Mouse (Mus musculus): ENCODE data around the gene Abcb9.

Abcb9 gene

DNA sequence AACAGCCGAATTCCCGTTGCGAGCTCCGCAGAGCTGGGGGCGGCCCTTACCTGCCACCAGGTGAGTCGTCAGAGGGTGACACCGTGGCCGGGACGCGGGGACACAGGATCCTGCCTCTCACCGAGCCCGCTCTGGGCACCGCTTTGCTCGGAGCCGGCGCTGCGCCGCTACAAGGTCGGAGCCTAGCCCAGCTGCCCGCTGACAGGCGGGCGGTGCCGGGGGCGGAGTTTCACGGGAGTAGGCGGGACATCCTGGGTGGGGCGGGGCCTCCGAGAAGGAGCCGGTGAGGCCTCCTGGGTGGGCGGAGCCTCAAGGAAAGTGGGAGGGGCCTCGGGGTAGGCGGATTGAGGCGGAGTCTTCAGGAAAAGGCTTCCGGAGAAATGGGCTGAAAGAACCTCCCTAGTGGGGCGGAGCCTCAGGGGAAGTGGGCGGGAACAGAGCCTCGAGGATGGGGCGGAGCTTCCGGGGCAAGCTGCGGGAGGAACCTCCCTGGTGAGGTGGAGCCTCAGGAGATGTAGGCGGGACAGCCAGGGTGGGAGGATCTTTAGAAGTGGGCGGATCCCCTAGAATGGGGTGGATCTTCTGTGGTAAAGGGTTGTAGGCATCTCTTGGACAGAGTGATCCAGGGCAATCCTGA lies at the start of gene Abcb9:
Gene Abcb9, minus strand, starts transcription at position 203 of the 637 bp plus-strand sequence.
- DNase-seq, result peak; percentile 99

DNA sequence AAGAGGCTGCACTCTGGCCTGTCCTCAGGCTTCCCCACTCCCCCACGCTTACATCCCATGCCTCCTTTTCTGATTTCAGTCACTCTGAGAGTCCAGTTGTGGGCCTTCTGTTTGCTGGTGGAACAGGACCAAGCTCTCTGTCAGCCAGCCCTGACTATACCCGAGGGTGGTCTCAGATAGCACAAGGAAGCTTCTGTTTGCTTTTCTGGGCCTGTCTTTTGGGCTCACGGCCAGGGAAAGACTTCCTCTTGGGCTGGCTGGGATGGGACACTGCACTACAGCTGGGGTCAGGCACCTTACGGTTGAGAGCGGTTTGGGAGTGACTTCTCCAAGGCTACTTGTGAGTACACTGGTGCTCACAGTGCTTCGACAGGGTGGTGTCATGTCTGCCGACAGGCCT lies 42.5 kb upstream of the Abcb9 start:
- DNase-seq, result peak; percentile 45

DNA sequence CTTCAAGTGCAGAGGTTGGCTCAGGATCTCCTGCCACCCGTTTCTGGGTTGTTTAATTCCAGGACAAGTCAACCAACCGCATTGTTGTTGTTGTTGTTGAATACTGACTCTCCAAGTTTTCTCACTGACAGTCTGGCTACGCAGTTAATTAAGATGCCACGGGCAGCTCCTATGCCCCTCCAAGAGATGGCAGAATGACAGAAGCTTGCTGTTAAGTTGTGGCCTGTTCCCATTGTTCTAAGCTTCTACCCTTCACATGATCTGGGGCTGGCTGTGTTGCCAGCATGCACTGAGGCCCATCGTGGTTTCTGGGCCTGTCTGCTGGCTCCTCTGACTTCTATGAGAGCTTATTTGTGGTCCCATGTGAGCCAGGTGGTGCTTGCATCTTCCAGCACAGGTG lies 38.7 kb upstream of the Abcb9 start:
- no peak for DNase-seq

- DNase-seq, result no peak
Observed at GRCm38 (mm10) chr5:124125093-124125492, 29.5 kb upstream of the Abcb9 start.

- no peak for DNase-seq
Observed at GRCm38 (mm10) chr5:124122357-124122756, 26.8 kb upstream of the Abcb9 start.

DNA sequence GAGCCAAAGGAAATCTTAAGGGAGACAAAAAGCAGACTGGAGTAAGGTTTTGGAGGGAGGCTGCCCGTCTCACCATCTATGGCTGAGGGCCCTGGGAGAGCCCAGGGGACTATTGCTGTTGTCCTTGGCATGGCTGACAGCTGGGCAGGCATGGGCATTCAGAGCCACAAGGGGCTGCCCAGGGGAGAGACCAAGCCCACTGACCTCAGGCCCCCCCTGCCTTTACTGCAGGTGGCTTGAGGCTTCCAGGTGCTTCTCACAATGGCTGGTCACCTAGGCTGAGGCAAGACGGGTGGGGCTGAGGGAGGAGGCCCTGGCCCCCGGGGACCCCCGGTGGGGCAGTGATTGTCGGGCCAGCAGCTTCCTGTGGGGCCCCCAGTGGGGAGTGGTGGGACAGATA lies 23.6 kb upstream of the Abcb9 start:
- peak; percentile 37 for DNase-seq

DNA sequence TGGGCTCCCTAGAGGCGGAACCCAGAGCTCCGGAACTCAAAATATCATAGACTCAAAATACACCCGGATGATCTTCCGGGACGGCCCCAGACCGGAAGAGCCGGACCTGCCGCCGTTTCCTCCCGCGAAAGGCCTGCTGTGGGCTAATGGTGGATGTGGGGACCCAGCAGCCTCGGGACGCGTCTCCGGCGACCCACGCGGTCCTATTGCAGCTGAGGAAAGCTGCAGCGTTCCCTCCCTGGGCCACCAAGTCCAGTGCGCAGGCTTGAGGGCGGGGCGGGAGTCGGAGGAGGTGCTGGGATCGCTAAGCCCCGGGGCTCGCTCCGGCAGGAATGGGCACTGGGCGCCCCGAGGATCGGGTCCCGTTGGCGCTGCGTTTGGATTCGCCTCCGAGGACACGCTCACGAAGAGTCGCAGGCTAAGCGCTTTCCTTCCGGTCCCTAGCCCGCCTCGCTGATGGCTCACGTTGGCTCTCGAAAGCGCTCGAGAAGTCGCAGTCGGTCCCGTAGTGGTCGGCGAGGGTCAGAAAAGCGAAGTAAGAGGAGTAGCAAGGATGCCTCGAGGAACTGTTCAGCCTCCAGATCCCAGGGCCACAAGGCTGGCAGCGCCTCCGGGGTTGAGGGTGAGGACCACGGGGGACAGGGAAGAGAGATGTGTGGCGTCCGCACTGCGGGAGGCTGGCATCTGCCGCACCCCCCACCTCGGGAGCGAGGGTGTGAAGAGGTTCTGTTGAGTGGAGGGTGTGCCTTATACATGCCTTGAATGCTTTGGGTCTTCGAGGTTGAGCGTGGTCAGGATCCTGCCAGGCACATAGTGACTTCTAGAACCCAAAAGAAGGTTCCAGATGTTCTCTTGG lies 20.6 kb upstream of the Abcb9 start, which contains the start of gene Arl6ip4:
Gene Arl6ip4, plus strand, starts transcription at position 100 of the 856 bp plus-strand sequence.
- DNase-seq, result peak; percentile 74

- DNase-seq, result no peak
Observed at GRCm38 (mm10) chr5:124115531-124115930, 19.9 kb upstream of the Abcb9 start.

DNA sequence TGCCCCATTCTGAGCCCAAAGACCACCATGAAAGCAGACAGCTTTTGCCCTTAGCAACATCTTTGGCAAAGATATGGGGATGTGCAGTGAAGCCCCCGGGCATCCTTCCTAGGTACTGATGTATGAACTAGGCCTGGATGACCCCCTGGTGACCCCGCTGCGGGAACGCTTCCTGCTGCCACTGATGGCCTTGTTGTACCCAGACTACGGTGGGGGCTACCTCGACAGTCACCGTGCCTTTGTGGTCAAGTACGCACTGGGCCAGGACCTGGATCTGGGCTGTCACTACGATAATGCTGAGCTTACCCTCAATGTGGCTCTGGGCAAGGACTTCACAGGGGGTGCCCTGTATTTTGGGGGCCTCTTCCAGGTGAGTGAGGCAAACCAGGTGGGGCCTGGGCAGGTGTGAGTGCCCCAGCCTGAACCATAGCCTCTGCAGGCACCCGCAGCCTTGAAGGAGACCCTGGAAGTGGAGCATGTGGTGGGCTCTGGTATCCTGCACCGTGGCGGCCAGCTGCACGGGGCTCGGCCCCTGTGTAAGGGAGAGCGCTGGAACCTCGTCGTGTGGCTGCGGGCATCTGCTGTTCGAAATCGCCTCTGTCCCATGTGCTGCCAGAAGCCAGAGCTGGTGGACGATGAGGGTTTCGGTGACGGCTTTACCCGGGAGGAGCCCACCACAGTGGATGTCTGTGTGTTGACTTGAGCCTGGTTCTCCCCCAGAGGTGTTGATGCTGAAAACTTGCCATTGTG lies 18.9 kb upstream of the Abcb9 start:
- peak; percentile 67 for DNase-seq

DNA sequence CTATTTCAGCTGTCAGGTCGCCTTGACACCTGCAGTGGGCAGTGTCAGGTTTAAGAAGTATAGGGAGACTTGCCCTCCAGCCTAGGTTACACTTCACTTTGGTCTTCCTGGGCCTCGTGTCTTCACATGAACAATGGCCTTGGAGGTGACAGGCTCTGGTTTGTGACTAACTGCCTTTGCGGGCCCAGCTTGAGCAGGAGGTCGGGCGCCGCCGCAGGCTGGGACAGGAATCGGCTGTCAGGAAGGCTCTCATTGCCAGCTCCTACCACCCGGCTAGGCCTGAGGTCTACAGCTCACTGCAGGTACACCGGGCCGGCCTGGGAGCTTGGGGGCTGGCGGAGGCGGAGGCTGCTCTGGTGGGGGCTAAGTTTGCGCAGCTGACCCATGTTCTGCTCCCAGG lies 17.4 kb upstream of the Abcb9 start:
- DNase-seq, result peak; percentile 77

GRCm38 (mm10) chr5:124112531-124112930 lies 16.9 kb upstream of the Abcb9 start:
- DNase-seq, result no peak

- peak; percentile 94 for DNase-seq
Observed at GRCm38 (mm10) chr5:124111742-124112497, 16.3 kb upstream of the Abcb9 start, which contains the start of gene Ogfod2. TSS of gene Ogfod2 (plus strand) at chr5:124112297.

DNA sequence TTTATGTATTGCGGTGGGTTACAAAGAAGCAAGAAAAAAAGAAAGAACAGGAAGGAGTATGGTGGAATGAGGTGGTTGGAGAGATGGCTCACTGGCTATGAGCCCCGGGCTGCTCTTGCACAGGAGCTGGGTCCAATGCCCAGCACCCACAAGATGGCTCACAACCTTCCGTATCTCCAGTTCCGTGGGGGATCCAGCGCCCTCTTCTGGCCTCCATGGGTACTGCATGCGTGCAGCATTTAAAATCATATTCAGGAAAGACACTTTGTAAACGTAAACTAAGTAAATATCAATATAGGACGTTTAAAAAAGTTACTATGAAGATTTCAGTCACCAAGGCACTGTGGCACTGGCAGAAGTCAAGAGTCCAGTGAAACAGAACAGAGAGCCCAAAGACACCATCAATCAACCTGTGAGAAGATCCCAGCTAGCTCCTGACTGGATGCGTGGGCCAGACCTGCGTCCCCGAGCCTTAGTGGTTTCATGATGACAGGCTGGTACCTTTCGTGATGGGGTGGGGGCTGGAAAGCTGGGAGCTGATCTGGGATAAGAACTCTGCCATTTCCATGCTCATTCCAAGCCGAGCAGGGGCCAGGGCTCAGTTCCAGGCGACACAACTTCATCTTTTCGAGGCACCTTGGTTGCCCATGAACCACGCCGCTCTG lies 15.6 kb upstream of the Abcb9 start:
- DNase-seq, result no peak

GRCm38 (mm10) chr5:124103552-124103951 lies 8.0 kb upstream of the Abcb9 start:
- DNase-seq, result no peak

- DNase-seq, result no peak
Observed at GRCm38 (mm10) chr5:124103020-124103419, 7.4 kb upstream of the Abcb9 start.

- no peak for DNase-seq
Observed at GRCm38 (mm10) chr5:124102326-124102725, 6.7 kb upstream of the Abcb9 start.

DNA sequence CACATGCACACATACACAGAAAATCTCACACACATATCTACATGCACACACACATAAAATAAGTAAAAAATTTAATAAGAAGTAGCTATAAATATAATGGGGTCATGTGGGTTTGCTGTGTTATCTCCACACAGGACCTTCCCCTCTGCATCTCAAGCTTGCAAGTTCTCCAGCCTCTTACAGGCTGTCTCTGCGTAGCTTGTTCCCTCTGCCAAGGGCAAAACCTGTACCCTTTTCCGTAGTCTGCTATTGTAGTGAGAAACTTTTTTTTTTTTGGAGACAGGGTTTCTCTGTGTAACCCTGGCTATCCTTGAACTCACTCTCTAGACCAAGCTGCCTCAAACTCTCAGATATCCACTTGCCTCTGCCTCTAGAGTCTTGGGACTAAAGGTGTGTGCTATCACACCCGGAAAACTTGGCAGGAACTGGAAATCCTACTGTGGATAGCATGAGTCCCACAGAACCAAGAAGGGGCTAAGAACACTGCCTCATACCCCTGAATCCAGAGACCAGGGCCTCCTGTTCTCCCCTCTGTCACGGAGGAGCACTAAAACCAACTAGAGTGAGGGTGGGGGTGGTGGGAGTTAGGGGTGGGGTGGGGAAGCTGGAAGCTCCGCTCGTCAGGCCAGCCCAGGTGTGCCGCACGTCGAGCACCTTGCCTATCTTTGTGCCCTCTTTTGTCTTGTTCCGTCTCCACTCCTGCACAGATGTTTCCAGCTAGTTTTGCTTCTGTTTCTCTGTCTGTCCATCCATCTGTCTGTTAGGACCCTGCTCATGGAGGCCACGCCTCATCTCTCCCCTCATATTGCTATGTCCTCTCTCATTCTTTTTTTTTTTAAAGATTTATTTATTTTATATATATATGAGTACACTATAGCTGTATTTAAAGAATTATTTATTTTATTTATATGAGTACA lies 4.8 kb upstream of the Abcb9 start:
- DNase-seq, result no peak

GRCm38 (mm10) chr5:124098923-124099322 lies 3.3 kb upstream of the Abcb9 start:
- DNase-seq, result no peak

GRCm38 (mm10) chr5:124095077-124095581 lies 469 bp downstream of the Abcb9 start:
- peak; percentile 79 for DNase-seq

DNA sequence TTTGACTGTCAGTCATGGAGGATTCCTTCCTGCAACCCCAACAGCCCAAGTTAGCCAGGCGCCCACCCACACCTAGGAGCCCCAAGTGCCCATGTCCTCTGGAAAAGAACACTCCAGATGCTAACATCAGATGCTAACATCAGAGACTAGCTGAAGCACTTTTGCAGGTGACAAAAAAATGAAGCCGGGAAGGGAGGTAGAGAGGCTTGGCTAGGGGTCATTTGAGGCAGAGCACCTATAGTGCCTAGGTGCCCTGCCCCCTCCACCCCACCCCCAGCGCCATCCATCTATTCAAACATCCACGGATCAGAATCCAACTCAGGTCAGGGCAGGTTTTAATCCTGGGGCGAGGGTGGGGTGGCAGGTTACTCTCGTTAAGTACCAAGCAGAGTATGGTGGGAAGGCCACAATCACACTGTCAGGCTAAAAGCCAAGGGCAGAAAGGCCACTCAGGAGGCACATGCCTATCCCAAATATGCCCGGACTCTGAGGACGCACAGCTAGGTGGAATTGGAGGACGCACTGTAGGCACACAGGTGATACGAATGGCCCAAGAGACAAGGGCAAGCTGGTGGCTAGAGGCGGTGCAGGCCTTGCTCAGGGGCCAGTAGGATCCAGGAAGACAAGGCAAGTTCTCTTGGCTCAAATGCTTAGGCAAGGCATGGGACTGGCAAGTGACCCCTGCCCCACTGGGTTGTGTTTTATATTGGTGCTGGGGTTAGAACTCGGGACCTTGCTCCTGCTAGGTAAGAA lies 1.6 kb downstream of the Abcb9 start:
- peak; percentile 54 for DNase-seq
